In genomic region chr4:89123446-89124243, GRCm38 (mm10) we compare ENCODE assay signal across 11 mouse cellular contexts. TPM values are rescaled to one million over a fixed set of nuclear protein-coding genes. Genes with fewer than 3 reads are reported as not detected.
DNase-seq lines count a peak whose midpoint lies in the region; ATAC-seq and TF ChIP-seq lines count a peak whose summit lies in the region.
"Had no signal": no experiment of that assay in that cellular context is flagged by ENCODE, and none has a peak within 500 bp of the region (broad histone marks: within the 10 kb centered on the region; RNA-seq: fewer than 3 reads in every experiment).

No protein-coding gene starts in this region.

- no peak overlapping the region for H3K27ac ChIP-seq in heart, embryonic 12.5 days (ENCODE audit: poor library complexity, severe bottlenecking)
- no peak overlapping the region for H3K27ac ChIP-seq in liver, embryonic 14.5 days
- H3K27ac ChIP-seq: kidney, embryonic 15.5 days had no signal

- intact Hi-C loops in heart, postnatal 10 days (cut with DNase I): no loop called here

- H3K4me1 ChIP-seq in heart, embryonic 12.5 days (replicated peaks): peaks cover 14% of the 10 kb centered on the region; the same call in 1 of the 2 replicates
- peaks cover 0 to 16% of the 10 kb centered on the region in 2 experiments; a peak in 3 of 4 replicates for H3K4me1 ChIP-seq in liver, embryonic 14.5 days (replicated peaks; ENCODE audit: control insufficient read depth in 2 of 2, insufficient read depth in 2 of 2, low read length in 1 of 2)

- no peak overlapping the region; the same call in 1 of the 2 replicates for H3K4me3 ChIP-seq in heart, embryonic 12.5 days
- peak overlapping the region in 1 of 2 experiments; percentile 12; a peak in 2 of 4 replicates for H3K4me3 ChIP-seq in liver, embryonic 14.5 days (ENCODE audit: insufficient read depth in 1 of 2, low read depth in 2 of 2, low read length in 2 of 2)
- H3K4me3 ChIP-seq: kidney, embryonic 15.5 days had no signal

- DNase-seq in heart, postnatal 10 days: no peak
- DNase-seq in 3T3-L1 (ENCODE audit: low read depth, low spot score): peak; percentile 86
- DNase-seq in NIH3T3 (ENCODE audit: low read depth): peak; percentile 68
- DNase-seq in liver, embryonic 14.5 days (ENCODE audit: low read depth in 3 of 3, low spot score in 3 of 3): no peak
- no peak for DNase-seq in cerebellum, adult 9-11 months
- DNase-seq in testis, postnatal 10 days (ENCODE audit: low spot score): no peak
- DNase-seq: adrenal gland, postnatal 14 days; cerebellum, postnatal 14 days; right cerebral cortex, adult 18-20 months had no signal

- no peaks in the 10 kb centered on the region for H3K9me3 ChIP-seq in heart, embryonic 12.5 days (replicated peaks)
- no peaks in the 10 kb centered on the region for H3K9me3 ChIP-seq in liver, embryonic 14.5 days (ENCODE audit: control insufficient read depth, low read length)
- H3K9me3 ChIP-seq: kidney, embryonic 15.5 days had no signal

- no peaks in the 10 kb centered on the region for H3K36me3 ChIP-seq in heart, embryonic 12.5 days
- H3K36me3 ChIP-seq in liver, embryonic 14.5 days (replicated peaks; ENCODE audit: control insufficient read depth, insufficient read depth, low read depth): no peaks in the 10 kb centered on the region
- H3K36me3 ChIP-seq: kidney, embryonic 15.5 days had no signal

- peak overlapping the region; percentile 50 for H3K4me2 ChIP-seq in heart, embryonic 12.5 days
- H3K4me2 ChIP-seq in liver, embryonic 14.5 days (ENCODE audit: low read depth): peak overlapping the region; percentile 54
- H3K4me2 ChIP-seq: kidney, embryonic 15.5 days had no signal

- H3K9ac ChIP-seq in heart, embryonic 12.5 days: no peak overlapping the region
- H3K9ac ChIP-seq in liver, embryonic 14.5 days (replicated peaks): no peak overlapping the region
- H3K9ac ChIP-seq: kidney, embryonic 15.5 days had no signal

- H3K27me3 ChIP-seq in heart, embryonic 12.5 days (replicated peaks): no peaks in the 10 kb centered on the region
- no peaks in the 10 kb centered on the region for H3K27me3 ChIP-seq in liver, embryonic 14.5 days (ENCODE audit: control insufficient read depth, insufficient read depth, low read length)
- H3K27me3 ChIP-seq: kidney, embryonic 15.5 days had no signal

- WGBS in heart, embryonic 12.5 days: 25% methylated on average over 16 of the region's 16 CpGs
- 13% methylated on average over 16 of the region's 16 CpGs for WGBS in liver, embryonic 14.5 days (ENCODE audit: insufficient replicate concordance)

- TF ChIP-seq EP300 in liver, embryonic 14.5 days (IDR thresholded peaks at IDR 0.05; ENCODE audit: low read depth): no peak

- no peak for TF ChIP-seq CTCF in liver, embryonic 14.5 days (IDR thresholded peaks at IDR 0.05; ENCODE audit: low read depth)

- ATAC-seq in heart, embryonic 12.5 days (ENCODE audit: insufficient number of reproducible peaks, low FRiP score): no peak
- no peak for ATAC-seq in liver, embryonic 14.5 days (ENCODE audit: insufficient read depth)

RNA-seq across cellular contexts. Expression of gene Mtap, which starts 13.3 kb away (rescaled TPM):
- polyA plus RNA-seq in heart, embryonic 12.5 days (2016; fragmentation: Nextera tagmentation; extraction: Ambion mirVana): 72.8 and 73.2 TPM in 2 replicates
- 10 to 100 TPM; 21.5 to 25.2 TPM for total RNA-seq in heart, postnatal 10 days (2021)
- 6.2 and 9.8 TPM in 2 replicates for polyA plus RNA-seq in liver, embryonic 14.5 days (2012; rRNA removed)
- polyA plus RNA-seq in liver, embryonic 14.5 days (2014; fragmentation: Nextera tagmentation; extraction: Ambion mirVana): 20.4 and 22.0 TPM in 2 replicates

Comparison
In these comparisons a context has a peak if more than half of its experiments do, and no peak if none do; other contexts are left out.
1. DNase-seq: peak in 3T3-L1 (single experiment) and NIH3T3 (single experiment); none in heart, postnatal 10 days (0 of 2), liver, embryonic 14.5 days (0 of 3), cerebellum, adult 9-11 months (single experiment) and testis, postnatal 10 days (single experiment).